Mouse (Mus musculus): ENCODE results near the gene Galr3. TPM values are rescaled to one million over a fixed set of nuclear protein-coding genes. Genes with fewer than 3 reads are reported as not detected.
"Not testable (repeated sequence)": the region's sequence is repeated elsewhere in the genome, so short reads cannot be mapped to it uniquely, and the experiment has no call there.

Gene Galr3
- polyA plus RNA-seq, 1 experiment from 2014 or later = 0.37 TPM

- Histone ChIP-seq H3K9me3 (replicated peaks) (no peaks in the 10 kb centered on the region), H3K4me3 (replicated peaks) (no peak overlapping the region), H3K27me3 (no peaks in the 10 kb centered on the region), H3K4me2 (replicated peaks) (no peak overlapping the region), H3K36me3 (peaks cover 56% of the 10 kb centered on the region), H3K4me1 (no peaks in the 10 kb centered on the region), H3K27ac (replicated peaks) (no peak overlapping the region), H3K9ac (no peak overlapping the region)
- no peak for ATAC-seq (ENCODE audit: insufficient number of reproducible peaks, low FRiP score, low TSS enrichment, low read depth)
- WGBS = 72% methylated on average over 3 of the region's 3 CpGs
Observed at GRCm38 (mm10) chr15:79006638-79007037, 35.0 kb upstream of the Galr3 start.

- H3K36me3 ChIP-seq = peaks cover 52% of the 10 kb centered on the region
- no peak overlapping the region for H3K4me2 ChIP-seq (replicated peaks)
- H3K9ac ChIP-seq = no peak overlapping the region
- H3K4me1 ChIP-seq = no peaks in the 10 kb centered on the region
- no peaks in the 10 kb centered on the region for H3K9me3 ChIP-seq (replicated peaks)
- ATAC-seq (ENCODE audit: insufficient number of reproducible peaks, low FRiP score, low TSS enrichment, low read depth) = no peak
- no peak overlapping the region for H3K27ac ChIP-seq (replicated peaks)
- WGBS = 82% methylated on average over 5 of the region's 5 CpGs
- no peaks in the 10 kb centered on the region for H3K27me3 ChIP-seq
- no peak overlapping the region for H3K4me3 ChIP-seq (replicated peaks)
Observed at GRCm38 (mm10) chr15:79007059-79007458, 34.6 kb upstream of the Galr3 start.

- not testable (repeated sequence) for H3K4me2 ChIP-seq (replicated peaks); ATAC-seq (ENCODE audit: insufficient number of reproducible peaks, low FRiP score, low TSS enrichment, low read depth); H3K9ac ChIP-seq; H3K27me3 ChIP-seq; H3K27ac ChIP-seq (replicated peaks); H3K4me3 ChIP-seq (replicated peaks); H3K4me1 ChIP-seq; H3K9me3 ChIP-seq (replicated peaks)
- 89% methylated on average over 6 of the region's 6 CpGs for WGBS
- H3K36me3 ChIP-seq = peaks cover 44% of the 10 kb centered on the region
Observed at GRCm38 (mm10) chr15:79007836-79008235, 33.8 kb upstream of the Galr3 start.

- H3K9ac ChIP-seq = no peak overlapping the region
- no peak overlapping the region for H3K4me2 ChIP-seq (replicated peaks)
- no peaks in the 10 kb centered on the region for H3K27me3 ChIP-seq
- ATAC-seq (ENCODE audit: insufficient number of reproducible peaks, low FRiP score, low TSS enrichment, low read depth) = peak; percentile 31; the same call in 1 of the 2 replicates
- no peaks in the 10 kb centered on the region for H3K9me3 ChIP-seq (replicated peaks)
- peaks cover 25% of the 10 kb centered on the region for H3K36me3 ChIP-seq
- H3K27ac ChIP-seq (replicated peaks) = no peak overlapping the region
- no peak overlapping the region for H3K4me3 ChIP-seq (replicated peaks)
- no peaks in the 10 kb centered on the region for H3K4me1 ChIP-seq
- 54% methylated on average over 5 of the region's 5 CpGs for WGBS
Observed at GRCm38 (mm10) chr15:79009734-79010133, 32.0 kb upstream of the Galr3 start.

GRCm38 (mm10) chr15:79011550-79011949 lies 30.1 kb upstream of the Galr3 start:
- Histone ChIP-seq H3K27me3 (no peaks in the 10 kb centered on the region), H3K27ac (replicated peaks) (no peak overlapping the region), H3K9me3 (replicated peaks) (no peaks in the 10 kb centered on the region), H3K4me1 (no peaks in the 10 kb centered on the region), H3K9ac (no peak overlapping the region), H3K4me3 (replicated peaks) (no peak overlapping the region), H3K36me3 (peaks cover 9% of the 10 kb centered on the region), H3K4me2 (replicated peaks) (no peak overlapping the region)
- WGBS = 72% methylated on average over 10 of the region's 10 CpGs
- ATAC-seq (ENCODE audit: insufficient number of reproducible peaks, low FRiP score, low TSS enrichment, low read depth) = no peak

- no peak for ATAC-seq (ENCODE audit: insufficient number of reproducible peaks, low FRiP score, low TSS enrichment, low read depth)
- Histone ChIP-seq H3K9me3 (replicated peaks) (no peaks in the 10 kb centered on the region), H3K27ac (replicated peaks) (no peak overlapping the region), H3K4me1 (no peaks in the 10 kb centered on the region), H3K27me3 (no peaks in the 10 kb centered on the region), H3K36me3 (no peaks in the 10 kb centered on the region), H3K4me3 (replicated peaks) (no peak overlapping the region), H3K9ac (no peak overlapping the region), H3K4me2 (replicated peaks) (no peak overlapping the region)
- 48% methylated on average over 7 of the region's 7 CpGs for WGBS
Observed at GRCm38 (mm10) chr15:79013382-79013781, 28.3 kb upstream of the Galr3 start.

GRCm38 (mm10) chr15:79018191-79018590 lies 23.5 kb upstream of the Galr3 start:
- Histone ChIP-seq H3K4me2 (replicated peaks) (no peak overlapping the region), H3K36me3 (no peaks in the 10 kb centered on the region), H3K4me1 (no peaks in the 10 kb centered on the region), H3K9me3 (replicated peaks) (no peaks in the 10 kb centered on the region), H3K9ac (no peak overlapping the region), H3K4me3 (replicated peaks) (no peak overlapping the region), H3K27me3 (no peaks in the 10 kb centered on the region), H3K27ac (replicated peaks) (no peak overlapping the region)
- ATAC-seq (ENCODE audit: insufficient number of reproducible peaks, low FRiP score, low TSS enrichment, low read depth) = no peak
- WGBS = 43% methylated on average over 4 of the region's 4 CpGs

- no peak overlapping the region for H3K4me3 ChIP-seq (replicated peaks)
- WGBS = 64% methylated on average over 3 of the region's 3 CpGs
- H3K9me3 ChIP-seq (replicated peaks) = no peaks in the 10 kb centered on the region
Observed at GRCm38 (mm10) chr15:79018886-79019285, 22.8 kb upstream of the Galr3 start.

GRCm38 (mm10) chr15:79022671-79023230 lies 18.9 kb upstream of the Galr3 start:
- H3K9me3 ChIP-seq (replicated peaks) = no peaks in the 10 kb centered on the region
- no peak overlapping the region for H3K27ac ChIP-seq (replicated peaks)
- H3K9ac ChIP-seq = no peak overlapping the region
- WGBS = 62% methylated on average over 10 of the region's 10 CpGs
- H3K4me1 ChIP-seq = peaks cover 23% of the 10 kb centered on the region
- H3K27me3 ChIP-seq = no peaks in the 10 kb centered on the region
- no peak for ATAC-seq (ENCODE audit: insufficient number of reproducible peaks, low FRiP score, low TSS enrichment, low read depth)
- H3K4me3 ChIP-seq (replicated peaks) = no peak overlapping the region
- H3K36me3 ChIP-seq = no peaks in the 10 kb centered on the region
- H3K4me2 ChIP-seq (replicated peaks) = no peak overlapping the region

More at GRCm38 (mm10) chr15:79018886-79019285, 22.8 kb upstream of the Galr3 start:
- H3K36me3 ChIP-seq = no peaks in the 10 kb centered on the region
- no peak for ATAC-seq (ENCODE audit: insufficient number of reproducible peaks, low FRiP score, low TSS enrichment, low read depth)
- H3K4me2 ChIP-seq (replicated peaks) = no peak overlapping the region
- H3K4me1 ChIP-seq = no peaks in the 10 kb centered on the region
- H3K9ac ChIP-seq = no peak overlapping the region
- no peaks in the 10 kb centered on the region for H3K27me3 ChIP-seq
- no peak overlapping the region for H3K27ac ChIP-seq (replicated peaks)

GRCm38 (mm10) chr15:79023366-79023765 lies 18.3 kb upstream of the Galr3 start:
- H3K9me3 ChIP-seq (replicated peaks) = no peaks in the 10 kb centered on the region
- H3K4me1 ChIP-seq = peaks cover 24% of the 10 kb centered on the region
- no peaks in the 10 kb centered on the region for H3K36me3 ChIP-seq
- no peak overlapping the region for H3K27ac ChIP-seq (replicated peaks)
- no peak overlapping the region for H3K4me2 ChIP-seq (replicated peaks)
- WGBS = 38% methylated on average over 1 of the region's 1 CpGs
- no peak for ATAC-seq (ENCODE audit: insufficient number of reproducible peaks, low FRiP score, low TSS enrichment, low read depth)
- H3K27me3 ChIP-seq = no peaks in the 10 kb centered on the region
- H3K4me3 ChIP-seq (replicated peaks) = no peak overlapping the region
- H3K9ac ChIP-seq = no peak overlapping the region

- Histone ChIP-seq H3K9me3 (replicated peaks) (no peaks in the 10 kb centered on the region), H3K27ac (replicated peaks) (no peak overlapping the region), H3K4me3 (replicated peaks) (peak overlapping the region; percentile 16), H3K36me3 (no peaks in the 10 kb centered on the region), H3K9ac (no peak overlapping the region), H3K4me1 (peaks cover 25% of the 10 kb centered on the region), H3K27me3 (no peaks in the 10 kb centered on the region), H3K4me2 (replicated peaks) (peak overlapping the region; percentile 40)
- 10% methylated on average over 16 of the region's 18 CpGs for WGBS
- no peak for ATAC-seq (ENCODE audit: insufficient number of reproducible peaks, low FRiP score, low TSS enrichment, low read depth)
Observed at GRCm38 (mm10) chr15:79025687-79026308, 15.9 kb upstream of the Galr3 start.
